Mouse (Mus musculus) bone marrow macrophage, adult 2 months (primary cell): ENCODE results near the gene Mthfsd.

Experiments
- CTCF ChIP-seq: IDR thresholded peaks from 2 replicates; pipeline ENCODE4 v1.5.1; 2012; ENCODE audit warnings: low read depth, mild to moderate bottlenecking, low read length, moderate library complexity
- POLR2A ChIP-seq: IDR thresholded peaks from 2 replicates; pipeline ENCODE4 v1.6.1; 2012; ENCODE audit warnings: mild to moderate bottlenecking, low read depth, low read length, borderline replicate concordance

DNA sequence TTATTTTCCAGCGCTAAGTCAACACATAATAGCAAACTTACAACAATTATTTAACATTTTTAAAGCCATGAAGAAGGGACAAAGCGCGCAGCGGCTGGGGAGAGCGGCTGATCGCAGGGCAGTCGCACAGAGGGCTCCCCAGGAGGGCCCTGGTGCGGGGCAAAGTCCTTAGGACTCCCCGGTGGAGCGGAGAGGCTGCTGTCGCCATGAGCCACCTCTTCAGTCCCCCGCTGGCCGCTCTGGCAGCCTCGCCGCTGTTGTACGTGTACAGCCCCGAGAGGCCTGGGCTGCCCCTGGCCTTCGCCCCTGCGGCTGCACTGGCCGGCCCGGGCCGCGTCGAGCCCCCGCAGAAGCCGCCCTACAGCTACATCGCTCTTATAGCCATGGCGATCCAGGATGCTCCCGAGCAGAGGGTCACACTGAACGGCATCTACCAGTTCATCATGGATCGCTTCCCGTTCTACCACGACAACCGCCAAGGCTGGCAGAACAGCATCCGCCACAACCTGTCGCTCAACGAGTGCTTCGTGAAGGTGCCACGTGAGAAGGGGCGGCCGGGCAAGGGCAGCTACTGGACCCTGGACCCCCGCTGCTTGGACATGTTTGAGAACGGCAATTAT, 19.7 kb upstream of the Mthfsd start, which contains the start of gene Foxl1:
- TF ChIP-seq CTCF (no peak), POLR2A (no peak)
